Mouse (Mus musculus) heart, embryonic 10.5 days (tissue): ENCODE data around the gene Neu3. TPM values are rescaled to one million over a fixed set of nuclear protein-coding genes. Genes with fewer than 3 reads are reported as not detected.

Source experiments
- DNase-seq: peaks from one replicate; pipeline ENCODE4 v3.0.0-alpha.2; 2017; ENCODE audit warnings: low spot score
- H3K27ac ChIP-seq: fragments of 300-500 bp; sonication (generic); 2 replicates; pipeline ENCODE4 v1.5.1; 2016; ENCODE audit warnings: mild to moderate bottlenecking
- H3K27me3 ChIP-seq: fragments of 300-500 bp; sonication (generic); 2 replicates; pipeline ENCODE4 v1.6.1; 2016; ENCODE audit warnings: mild to moderate bottlenecking; ENCODE audit not compliant: poor library complexity, insufficient read depth, severe bottlenecking
- H3K36me3 ChIP-seq: fragments of 300-500 bp; sonication (generic); 2 replicates; pipeline ENCODE4 v1.6.1; 2016; ENCODE audit warnings: mild to moderate bottlenecking, moderate library complexity
- H3K4me1 ChIP-seq: fragments of 300-500 bp; sonication (generic); 2 replicates; pipeline ENCODE4 v1.6.1; 2016; ENCODE audit warnings: mild to moderate bottlenecking
- H3K4me3 ChIP-seq: fragments of 300-500 bp; sonication (generic); 2 replicates; pipeline ENCODE4 v1.5.1; 2016; ENCODE audit warnings: mild to moderate bottlenecking, moderate library complexity
- H3K9me3 ChIP-seq: fragments of 300-500 bp; sonication (generic); 2 replicates; pipeline ENCODE4 v1.6.1; 2016; ENCODE audit warnings: mild to moderate bottlenecking, moderate library complexity
- WGBS: fragments of 180-500 bp; shearing (Covaris S2); methylation state at CpG from one replicate; pipeline ENCODE4 v1.1.7; 2016; 5-methylcytosine and 5-hydroxymethylcytosine counted together
- polyA plus RNA-seq: library from polyadenylated mRNA; unstranded; fragments of >200 nt; fragmentation: Nextera tagmentation; extraction: Ambion mirVana; gene quantifications from 2 replicates; pipeline ENCODE4 v1.2.1, GENCODE M21; 2016

The Neu3 gene
- polyA plus RNA-seq, 1 experiment from 2014 or later: 3.3 TPM

- H3K9me3 ChIP-seq: peaks cover 17% of the 10 kb centered on the region
- no peaks in the 10 kb centered on the region for H3K4me1 ChIP-seq
- DNase-seq: no peak
- 0 out of 2 replicates have a peak, but pooled peaks cover 2% of the 10 kb centered on the region for H3K36me3 ChIP-seq
- H3K4me3 ChIP-seq: no peak within 1 kb of the TSS
- 89% methylated on average over 2 of the region's 2 CpGs for WGBS
- no peak within 1 kb of the TSS for H3K27ac ChIP-seq
- no peaks in the 10 kb centered on the region for H3K27me3 ChIP-seq
Measured at GRCm38 (mm10) chr7:99763207-99763606, 65.0 kb downstream of the Neu3 start, which contains the start of gene Olfr521. Gene Olfr521, plus strand, starts transcription at chr7:99763507.

Other genes starting within 250 kb of the Neu3 start
- gene Tpbgl, start 201.3 kb downstream of the Neu3 start, polyA plus RNA-seq: 0.89 and 1.2 TPM in 2 replicates
- gene Slco2b1, start 117.1 kb downstream of the Neu3 start, polyA plus RNA-seq: 0.39 and 0.44 TPM in 2 replicates
- 0.16 TPM in 1 of 2 replicates, not detected in the other for gene Olfr520, start 98.1 kb downstream of the Neu3 start, polyA plus RNA-seq
- not detected in 2 replicates for gene Olfr521, start 64.9 kb downstream of the Neu3 start, polyA plus RNA-seq
- gene Xrra1, start 30.7 kb upstream of the Neu3 start, polyA plus RNA-seq: 0.24 and 0.31 TPM in 2 replicates
- 241 and 302 TPM in 2 replicates for gene Spcs2, start 35.0 kb upstream of the Neu3 start, polyA plus RNA-seq
- 3.1 and 4.3 TPM in 2 replicates for gene Rnf169, start 152.0 kb upstream of the Neu3 start, polyA plus RNA-seq
- gene Chrdl2, start 177.8 kb upstream of the Neu3 start, polyA plus RNA-seq: 0.65 TPM in 1 of 2 replicates, not detected in the other